Mouse (Mus musculus) forebrain, embryonic 14.5 days (tissue): Measurements from ENCODE around the gene Pdzd3. TPM values are rescaled to one million over a fixed set of nuclear protein-coding genes. Genes with fewer than 3 reads are reported as not detected.

Experiments used
- ATAC-seq: fragments of 200-750 bp; cut with Nextera tagmentation; 2 replicates; pipeline ENCODE4 v1.8.0; 2017; ENCODE audit warnings: mild to moderate bottlenecking, moderate library complexity
- DNase-seq: peaks from one replicate; pipeline ENCODE4 v3.0.0-alpha.2; 2015; ENCODE audit warnings: low spot score
- H3K27ac ChIP-seq: fragments of 300-500 bp; sonication (generic); 2 replicates; pipeline ENCODE4 v1.5.1; 2014; ENCODE audit warnings: low read depth, mild to moderate bottlenecking, control low read depth, low read length, moderate library complexity
- H3K27me3 ChIP-seq: fragments of 300-500 bp; sonication (generic); replicated peaks from 2 replicates; pipeline ENCODE4 v1.6.1; 2014; ENCODE audit warnings: low read length, control low read depth, mixed read lengths; ENCODE audit not compliant: control insufficient read depth, insufficient read depth
- H3K36me3 ChIP-seq: fragments of 300-500 bp; sonication (generic); 2 replicates; pipeline ENCODE4 v1.6.1; 2014; ENCODE audit warnings: low read length, control low read depth; ENCODE audit not compliant: control insufficient read depth, insufficient read depth
- H3K4me1 ChIP-seq: fragments of 300-500 bp; sonication (generic); 2 replicates; pipeline ENCODE4 v1.6.1; 2014; ENCODE audit warnings: antibody characterized with exemption, low read length, control low read depth; ENCODE audit not compliant: control insufficient read depth, insufficient read depth
- H3K4me2 ChIP-seq: fragments of 300-500 bp; sonication (generic); 2 replicates; pipeline ENCODE4 v1.6.1; 2014; ENCODE audit warnings: mild to moderate bottlenecking, control low read depth, low read length
- H3K4me3 ChIP-seq: fragments of 300-500 bp; sonication (generic); 2 replicates; pipeline ENCODE4 v1.5.1; 2014; ENCODE audit warnings: low read depth, low read length, control low read depth
- H3K9ac ChIP-seq: fragments of 300-500 bp; sonication (generic); 2 replicates; pipeline ENCODE4 v1.6.1; 2014; ENCODE audit warnings: mild to moderate bottlenecking, low read length, control low read depth, moderate library complexity
- H3K9me3 ChIP-seq: fragments of 300-500 bp; sonication (generic); replicated peaks from 2 replicates; pipeline ENCODE4 v1.6.1; 2016; ENCODE audit warnings: low read length, control low read depth, mixed read lengths; ENCODE audit not compliant: control insufficient read depth
- WGBS: fragments of 180-500 bp; shearing (Covaris S2); extraction: QIAGEN DNeasy Blood & Tissue Kit; methylation state at CpG from one replicate; pipeline ENCODE4 v1.1.7; 2014; 5-methylcytosine and 5-hydroxymethylcytosine counted together
- polyA plus RNA-seq: library from polyadenylated mRNA; unstranded; fragments of >200 nt; fragmentation: Nextera tagmentation; extraction: Ambion mirVana; gene quantifications from 2 replicates; pipeline ENCODE4 v1.2.1, GENCODE M21; 2014

Gene Pdzd3
- polyA plus RNA-seq, 1 experiment from 2014 or later, result 0.52 TPM

DNA sequence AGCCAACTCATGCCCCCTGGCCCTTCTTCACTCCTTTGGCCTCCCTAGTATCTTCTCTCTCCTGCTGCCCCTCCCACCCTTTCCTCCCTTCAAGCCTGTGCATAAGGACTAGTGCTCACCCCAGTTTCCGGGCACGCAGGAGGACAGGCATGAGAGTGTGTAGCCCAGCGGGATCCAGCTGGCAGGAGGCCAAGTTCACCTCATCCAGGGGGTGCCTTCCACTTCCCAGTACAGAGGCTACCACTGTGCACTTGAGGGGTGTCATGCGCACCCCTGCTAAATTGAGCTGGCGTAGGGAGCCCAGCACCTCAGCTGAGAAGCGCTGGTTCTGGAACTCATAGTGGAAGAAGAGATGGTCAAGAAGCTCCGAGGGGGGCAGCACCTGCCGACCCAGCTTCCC is 4.9 kb upstream of the Pdzd3 start:
- ATAC-seq (no peak), DNase-seq (no peak)
- no peak overlapping the region for H3K4me3 ChIP-seq
- H3K9ac ChIP-seq, result no peak overlapping the region
- no peaks in the 10 kb centered on the region for H3K36me3 ChIP-seq
- H3K9me3 ChIP-seq, result no peaks in the 10 kb centered on the region
- H3K27me3 ChIP-seq, result no peaks in the 10 kb centered on the region
- H3K27ac ChIP-seq, result 0 out of 2 replicates have a peak overlapping the region, but pooled peaks have one; percentile 85
- 73% methylated on average over 8 of the region's 8 CpGs for WGBS
- no peak overlapping the region for H3K4me2 ChIP-seq
- peaks cover 21% of the 10 kb centered on the region for H3K4me1 ChIP-seq

DNA sequence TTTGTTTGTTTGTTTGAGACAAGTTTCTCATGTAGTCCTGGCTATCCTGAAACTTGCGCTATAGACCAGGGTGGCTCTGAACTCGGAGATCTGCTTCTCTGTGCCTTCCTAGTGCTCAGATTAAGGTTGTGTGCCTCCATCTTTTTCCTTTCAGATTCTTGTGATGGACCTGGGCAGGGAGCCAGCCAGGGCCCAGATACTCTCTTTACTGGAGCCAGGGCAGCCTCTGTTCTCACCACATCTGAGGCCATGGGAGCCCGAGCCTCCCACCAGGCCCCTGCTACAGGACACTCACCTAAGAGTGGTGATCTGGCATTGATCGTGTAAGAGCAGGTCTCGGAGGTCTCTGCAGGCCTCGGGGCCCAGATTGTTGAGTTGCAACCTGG is 3.9 kb upstream of the Pdzd3 start:
- H3K9me3 ChIP-seq, result no peaks in the 10 kb centered on the region
- H3K4me1 ChIP-seq, result peaks cover 27% of the 10 kb centered on the region
- H3K27ac ChIP-seq, result peak overlapping the region; percentile 85
- no peak overlapping the region for H3K4me3 ChIP-seq
- 20% methylated on average over 6 of the region's 6 CpGs for WGBS
- no peaks in the 10 kb centered on the region for H3K36me3 ChIP-seq
- peak; percentile 67 for ATAC-seq
- H3K27me3 ChIP-seq, result no peaks in the 10 kb centered on the region
- peak; percentile 66 for DNase-seq
- H3K4me2 ChIP-seq, result 0 out of 2 replicates have a peak overlapping the region, but pooled peaks have one; percentile 14
- no peak overlapping the region for H3K9ac ChIP-seq

DNA sequence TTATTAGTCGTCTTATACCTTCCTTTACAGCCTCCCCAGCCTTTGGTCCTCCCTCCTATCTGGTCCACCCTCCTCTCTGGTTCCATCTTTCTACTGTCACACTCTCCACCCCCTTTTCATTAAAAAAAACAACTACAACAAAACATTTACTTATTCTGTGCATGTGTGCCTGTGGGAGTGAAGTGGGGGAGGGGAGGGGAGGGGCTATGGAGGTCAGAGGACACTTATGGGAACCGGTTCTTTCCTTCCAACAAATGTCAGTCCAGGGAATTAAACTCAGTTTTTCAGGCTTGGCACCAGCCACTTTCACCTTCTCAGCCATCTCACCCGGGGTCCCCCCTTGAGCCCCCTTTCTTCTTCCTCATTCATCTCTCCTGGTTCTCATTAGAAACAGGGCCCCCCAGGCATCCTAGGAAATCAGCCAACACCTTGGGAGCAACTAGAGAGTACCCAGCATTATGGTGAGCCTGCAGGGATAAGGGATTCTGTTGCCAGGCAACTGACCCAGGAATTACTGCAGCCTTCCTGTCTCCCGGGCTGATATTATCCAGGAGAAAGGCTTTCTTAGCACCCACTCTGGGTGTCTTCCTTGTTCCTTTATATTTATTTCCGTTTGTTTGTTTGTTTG is 3.4 kb upstream of the Pdzd3 start:
- H3K27me3 ChIP-seq, result no peaks in the 10 kb centered on the region
- H3K4me3 ChIP-seq, result no peak overlapping the region
- H3K9ac ChIP-seq, result no peak overlapping the region
- peak overlapping the region; percentile 85 for H3K27ac ChIP-seq
- H3K4me1 ChIP-seq, result peaks cover 28% of the 10 kb centered on the region
- no peaks in the 10 kb centered on the region for H3K9me3 ChIP-seq
- 0 out of 2 replicates have a peak overlapping the region, but pooled peaks have one; percentile 14 for H3K4me2 ChIP-seq
- peak; percentile 86 for ATAC-seq
- peak; percentile 89 for DNase-seq
- no peaks in the 10 kb centered on the region for H3K36me3 ChIP-seq
- WGBS, result 2% methylated on average over 5 of the region's 5 CpGs

DNA sequence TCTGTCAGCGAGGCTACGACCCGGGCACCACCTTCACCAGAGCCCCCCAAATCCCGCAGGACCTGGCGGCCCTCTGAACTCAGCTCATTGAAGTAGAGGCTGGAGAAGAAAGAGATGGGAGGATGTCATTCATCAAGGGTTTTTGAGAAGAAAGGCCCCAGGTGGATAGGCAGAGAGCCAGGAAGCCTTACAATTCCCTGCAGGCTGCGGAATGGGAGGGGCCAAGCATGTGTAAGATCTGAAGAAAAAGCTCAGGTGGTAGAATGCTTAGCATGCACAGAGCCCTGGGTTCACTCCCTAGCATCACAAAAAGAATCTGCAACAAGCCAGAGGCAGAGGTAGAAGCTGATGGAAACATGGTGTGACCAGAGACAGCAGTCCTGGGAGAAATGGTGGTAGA is 2.2 kb upstream of the Pdzd3 start:
- no peak for ATAC-seq
- Histone ChIP-seq H3K4me2 (no peak overlapping the region), H3K9me3 (no peaks in the 10 kb centered on the region), H3K9ac (no peak overlapping the region), H3K27ac (peak overlapping the region; percentile 85), H3K27me3 (no peaks in the 10 kb centered on the region), H3K36me3 (no peaks in the 10 kb centered on the region), H3K4me3 (no peak overlapping the region), H3K4me1 (peaks cover 28% of the 10 kb centered on the region)
- DNase-seq, result peak; percentile 29
- 48% methylated on average over 6 of the region's 6 CpGs for WGBS

DNA sequence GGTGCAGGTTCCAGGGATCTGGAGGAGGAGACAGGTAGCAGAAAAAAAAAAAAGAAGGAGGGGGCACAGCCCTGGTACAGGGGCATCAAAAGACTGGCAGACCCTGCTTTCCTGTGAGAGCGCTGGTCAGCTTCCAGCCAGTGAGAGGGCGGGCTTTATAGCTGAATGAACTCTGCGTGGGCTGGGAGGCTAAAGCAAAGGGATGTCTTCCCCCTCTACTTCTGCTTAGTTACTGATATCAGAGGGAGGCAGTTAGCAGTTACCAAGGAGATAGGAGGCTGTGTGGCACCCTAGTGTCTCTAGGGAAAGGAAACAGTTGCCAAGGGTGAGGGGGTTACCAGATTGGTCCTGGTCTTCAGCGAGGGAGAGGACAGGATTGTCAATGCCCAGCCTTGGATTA is 826 bp downstream of the Pdzd3 start:
- Histone ChIP-seq H3K27me3 (no peaks in the 10 kb centered on the region), H3K27ac (no peak overlapping the region), H3K36me3 (no peaks in the 10 kb centered on the region), H3K9ac (no peak overlapping the region), H3K4me1 (peaks cover 27% of the 10 kb centered on the region), H3K9me3 (no peaks in the 10 kb centered on the region), H3K4me2 (no peak overlapping the region), H3K4me3 (no peak overlapping the region)
- DNase-seq (peak; percentile 29), ATAC-seq (no peak)
- WGBS, result 42% methylated on average over 4 of the region's 4 CpGs

DNA sequence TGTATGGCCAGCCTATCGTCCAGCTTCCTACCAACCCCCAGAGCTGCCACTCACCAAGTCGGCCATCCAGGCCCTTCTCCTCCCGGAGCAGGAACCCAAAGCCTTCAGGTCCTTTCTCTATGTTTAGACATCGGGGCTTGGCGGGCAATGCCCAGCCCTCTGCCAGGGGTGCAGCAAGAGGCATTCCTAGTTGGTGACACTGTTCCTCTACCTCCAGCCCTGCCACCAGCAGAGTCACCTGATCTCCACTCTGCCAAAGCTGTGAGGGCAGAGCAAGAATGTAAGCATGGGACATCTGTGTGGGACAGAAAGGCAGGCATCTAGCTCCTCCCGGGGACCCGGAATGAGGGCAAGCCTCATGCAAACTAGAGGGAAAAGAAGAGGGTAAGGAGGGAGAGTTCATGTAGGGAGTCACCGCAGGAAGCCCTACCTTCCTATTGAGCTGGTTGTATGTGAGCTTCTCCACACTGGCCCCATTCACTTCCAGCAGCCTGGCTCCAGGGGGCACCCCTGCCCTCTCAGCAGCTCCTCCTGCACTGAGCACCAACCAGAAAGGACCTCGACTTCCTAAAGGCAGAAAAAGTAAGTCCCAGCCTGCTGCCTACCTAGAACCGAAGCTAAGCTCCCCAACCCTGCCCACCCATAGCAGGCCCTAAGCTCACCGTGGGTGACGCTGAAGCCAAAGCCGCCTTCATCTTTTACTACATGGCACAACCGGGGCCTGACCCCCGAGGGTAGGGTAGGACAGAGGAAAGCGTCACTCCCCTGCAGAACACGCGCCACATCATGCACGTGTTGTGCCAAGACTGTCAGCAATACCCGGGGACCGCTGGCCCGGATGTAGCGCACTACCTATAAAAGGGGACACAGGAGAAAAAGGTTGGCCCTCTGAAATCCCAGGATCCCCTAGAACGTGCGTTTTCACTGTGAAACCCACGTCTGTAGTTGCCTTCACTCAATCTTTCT is 1.8 kb downstream of the Pdzd3 start:
- Histone ChIP-seq H3K4me3 (no peak overlapping the region), H3K9ac (no peak overlapping the region), H3K27ac (no peak overlapping the region), H3K36me3 (no peaks in the 10 kb centered on the region), H3K9me3 (no peaks in the 10 kb centered on the region), H3K4me1 (peaks cover 18% of the 10 kb centered on the region), H3K27me3 (no peaks in the 10 kb centered on the region), H3K4me2 (no peak overlapping the region)
- DNase-seq, result peak; percentile 65
- peak; percentile 60 for ATAC-seq
- 50% methylated on average over 26 of the region's 26 CpGs for WGBS

DNA sequence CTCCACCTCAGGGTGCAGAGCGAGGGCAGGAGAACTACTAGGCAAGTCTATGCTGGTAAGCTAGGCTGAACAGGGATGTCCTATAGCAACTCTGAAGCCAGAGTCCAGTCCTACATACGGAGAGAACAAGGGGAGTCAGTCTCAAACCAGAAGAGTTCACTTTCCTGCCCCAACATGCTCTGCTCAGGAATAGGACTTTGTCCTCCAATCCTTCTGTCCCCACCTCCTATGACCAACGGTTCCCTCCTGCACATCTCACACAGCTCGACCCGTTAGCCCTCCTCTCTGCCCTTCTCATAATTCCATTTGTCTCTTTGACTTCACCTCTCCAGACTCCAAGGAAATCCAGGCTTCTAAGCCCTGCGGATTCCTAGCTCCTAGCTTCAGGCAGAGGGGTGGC is 3.4 kb downstream of the Pdzd3 start:
- Histone ChIP-seq H3K36me3 (no peaks in the 10 kb centered on the region), H3K4me3 (no peak overlapping the region), H3K27ac (no peak overlapping the region), H3K4me1 (peaks cover 6% of the 10 kb centered on the region; the same call in 1 of the 2 replicates), H3K27me3 (no peaks in the 10 kb centered on the region), H3K9me3 (no peaks in the 10 kb centered on the region), H3K9ac (no peak overlapping the region), H3K4me2 (no peak overlapping the region)
- 86% methylated on average over 6 of the region's 6 CpGs for WGBS
- ATAC-seq, result no peak
- no peak for DNase-seq

DNA sequence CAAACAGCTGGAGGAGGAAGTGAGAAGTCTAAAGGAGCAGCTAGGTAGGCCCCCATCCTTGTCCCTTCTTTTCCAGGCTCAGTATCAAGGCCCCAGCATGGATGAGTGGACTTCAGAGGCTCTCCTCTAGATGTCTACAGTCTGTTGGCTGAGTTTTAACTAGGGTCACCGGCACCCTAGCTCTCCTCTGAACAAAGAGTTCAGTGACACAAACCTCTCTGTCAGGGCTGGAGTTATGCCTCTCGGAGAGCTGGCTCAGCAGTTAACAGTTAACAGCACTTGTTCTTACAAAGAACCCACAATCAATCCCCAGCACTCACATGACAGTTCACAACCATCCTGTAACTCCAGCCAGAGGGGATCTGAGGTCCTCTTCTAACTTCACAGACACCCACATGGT is 7.7 kb downstream of the Pdzd3 start:
- 63% methylated on average over 2 of the region's 2 CpGs for WGBS
- no peak for DNase-seq
- Histone ChIP-seq H3K4me3 (no peak overlapping the region), H3K27me3 (no peaks in the 10 kb centered on the region), H3K9ac (no peak overlapping the region), H3K27ac (no peak overlapping the region), H3K9me3 (no peaks in the 10 kb centered on the region), H3K4me2 (no peak overlapping the region), H3K36me3 (no peaks in the 10 kb centered on the region), H3K4me1 (no peaks in the 10 kb centered on the region)
- no peak for ATAC-seq

DNA sequence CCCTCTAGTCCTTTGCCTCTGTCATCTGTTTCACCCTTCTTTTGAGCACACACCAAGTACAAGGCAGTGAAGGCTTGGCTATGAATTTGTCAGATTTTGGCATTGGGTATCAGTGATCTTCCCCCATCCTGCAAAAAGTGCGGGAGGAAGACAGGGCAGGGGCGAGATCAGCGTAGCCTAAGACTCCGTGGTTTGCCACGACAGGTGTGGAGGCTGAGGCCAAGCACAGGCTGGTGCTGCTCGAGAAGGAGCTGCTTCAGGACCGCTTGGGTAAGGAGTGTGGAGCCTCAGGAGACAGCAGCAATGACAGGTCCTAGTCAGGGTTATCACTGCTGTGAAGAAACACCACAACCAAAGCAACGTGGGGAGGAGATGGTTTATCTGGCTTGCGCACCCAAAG is 9.9 kb downstream of the Pdzd3 start:
- no peak overlapping the region for H3K9ac ChIP-seq
- DNase-seq, result no peak
- H3K4me2 ChIP-seq, result no peak overlapping the region
- H3K4me1 ChIP-seq, result no peaks in the 10 kb centered on the region
- no peak overlapping the region for H3K4me3 ChIP-seq
- no peaks in the 10 kb centered on the region for H3K36me3 ChIP-seq
- ATAC-seq, result no peak
- no peaks in the 10 kb centered on the region for H3K27me3 ChIP-seq
- no peaks in the 10 kb centered on the region for H3K9me3 ChIP-seq
- H3K27ac ChIP-seq, result no peak overlapping the region
- 77% methylated on average over 9 of the region's 9 CpGs for WGBS
